Mouse (Mus musculus): ENCODE results near the gene Btbd10. TPM values are rescaled to one million over a fixed set of nuclear protein-coding genes. Genes with fewer than 3 reads are reported as not detected.
A peak's percentile ranks its signal among the peaks of the same experiment; 100 is the strongest.

Btbd10 gene
- total RNA-seq (2014; fragmentation: Nextera tagmentation) = 14.8 and 15.4 TPM in 2 replicates
- 15.8 and 23.2 TPM in 2 replicates for total RNA-seq (2017)

DNA sequence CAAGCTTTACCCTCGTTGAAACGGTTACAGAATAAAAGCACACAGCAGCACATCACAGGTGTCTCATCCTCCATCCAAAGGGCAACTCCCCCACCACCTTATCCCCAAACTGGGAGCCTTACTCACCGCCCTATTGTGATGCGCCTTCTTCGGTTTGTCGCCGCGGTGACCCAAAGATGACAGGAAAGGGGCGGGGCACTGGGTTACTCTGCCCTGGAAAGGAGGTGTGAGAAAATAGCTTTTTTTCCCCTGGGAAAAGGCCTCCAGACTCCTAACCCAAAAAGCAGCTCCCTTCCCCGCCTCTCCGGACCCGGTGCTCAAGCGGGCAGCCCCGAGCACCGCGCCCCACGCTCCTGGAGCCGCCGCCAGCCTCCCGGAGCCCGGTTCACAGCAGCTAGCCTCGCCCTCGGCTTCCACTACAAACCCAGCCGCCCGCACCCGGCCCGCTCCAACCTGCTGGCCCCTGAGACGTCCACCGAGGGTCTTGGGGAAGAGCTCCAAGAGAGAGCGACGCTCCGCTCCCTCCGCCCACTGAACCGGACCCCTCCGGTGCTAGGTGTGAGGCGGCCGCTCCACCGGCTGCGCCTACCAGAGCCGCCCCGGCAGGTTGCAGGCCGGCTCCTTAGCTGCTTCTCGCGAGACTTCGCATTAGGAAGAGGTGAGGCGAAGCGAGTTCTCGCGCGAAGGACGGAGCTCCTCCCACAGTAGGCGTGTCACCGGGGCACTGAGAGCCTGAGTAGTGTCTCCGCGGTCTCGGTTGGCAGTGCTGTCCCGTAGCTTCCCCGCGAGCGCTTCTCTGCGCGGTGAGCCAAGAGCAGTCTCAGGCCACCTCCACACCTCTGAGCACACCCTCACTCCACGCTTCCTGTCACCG lies at the start of gene Btbd10:
TSS of gene Btbd10 (minus strand) at position 647 of the 874 bp plus-strand sequence.
- ATAC-seq (replicated peaks; ENCODE audit: low FRiP score, low TSS enrichment, poor library complexity, severe bottlenecking) = peak; percentile 93

DNA sequence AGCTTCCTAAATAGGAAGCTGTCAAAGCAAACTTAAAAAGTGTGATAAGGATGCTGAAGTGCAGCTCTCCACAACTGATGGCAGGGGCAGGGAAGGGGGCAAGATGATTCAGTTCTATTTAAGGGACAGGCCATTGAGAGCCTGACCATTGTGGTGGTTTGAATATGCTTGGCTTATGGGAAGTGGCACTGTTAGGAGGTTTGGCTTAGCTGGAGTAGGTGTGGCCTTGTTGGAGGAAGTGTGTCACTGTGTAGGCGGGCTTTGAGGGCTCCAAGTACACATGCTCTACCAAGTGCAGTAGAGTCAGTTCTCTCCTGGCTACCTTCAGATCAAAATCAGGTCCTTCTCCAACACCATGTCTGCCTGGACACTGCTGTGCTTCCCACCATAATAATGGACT lies 47.3 kb upstream of the Btbd10 start:
- ATAC-seq (replicated peaks; ENCODE audit: low FRiP score, low TSS enrichment, poor library complexity, severe bottlenecking) = no peak

DNA sequence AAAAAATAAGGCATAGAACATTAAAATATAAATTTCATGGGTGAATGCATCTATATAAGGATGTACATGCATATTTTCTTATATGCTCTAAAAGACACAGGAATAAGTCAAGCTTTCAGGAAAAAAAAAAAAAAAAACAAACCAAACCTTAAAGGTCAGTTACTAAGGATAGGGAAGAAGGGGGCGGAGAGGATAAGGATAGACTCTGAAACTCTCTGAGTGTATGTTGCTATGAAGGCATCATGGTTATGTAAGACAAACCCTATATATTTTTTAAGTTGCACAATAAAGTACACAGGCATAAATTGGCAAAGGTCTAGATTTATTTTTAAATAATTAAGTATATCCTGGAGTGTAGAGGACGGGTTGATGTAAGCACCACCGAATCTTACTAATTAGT lies 46.1 kb upstream of the Btbd10 start:
- ATAC-seq (replicated peaks; ENCODE audit: low FRiP score, low TSS enrichment, poor library complexity, severe bottlenecking) = no peak

DNA sequence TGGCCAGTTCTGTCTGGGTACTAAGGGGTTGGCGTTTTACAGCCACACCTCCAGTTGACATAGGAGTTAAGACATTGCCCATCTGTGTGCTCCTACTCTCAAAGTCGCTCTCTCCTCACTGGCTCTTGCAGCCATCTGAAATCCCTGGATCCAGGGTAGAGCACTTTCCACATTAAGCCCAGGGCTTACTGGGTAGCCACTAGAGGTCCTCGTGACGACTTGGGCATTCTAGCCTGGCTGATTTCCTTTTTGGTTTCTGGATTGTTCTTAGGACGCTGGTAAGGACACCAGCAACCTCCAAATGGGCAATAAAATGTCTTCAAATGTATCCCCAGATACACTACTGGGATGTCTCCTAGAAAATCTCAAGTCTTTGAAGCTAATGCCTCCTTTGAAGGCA lies 39.5 kb upstream of the Btbd10 start:
- no peak for ATAC-seq (replicated peaks; ENCODE audit: low FRiP score, low TSS enrichment, poor library complexity, severe bottlenecking)

DNA sequence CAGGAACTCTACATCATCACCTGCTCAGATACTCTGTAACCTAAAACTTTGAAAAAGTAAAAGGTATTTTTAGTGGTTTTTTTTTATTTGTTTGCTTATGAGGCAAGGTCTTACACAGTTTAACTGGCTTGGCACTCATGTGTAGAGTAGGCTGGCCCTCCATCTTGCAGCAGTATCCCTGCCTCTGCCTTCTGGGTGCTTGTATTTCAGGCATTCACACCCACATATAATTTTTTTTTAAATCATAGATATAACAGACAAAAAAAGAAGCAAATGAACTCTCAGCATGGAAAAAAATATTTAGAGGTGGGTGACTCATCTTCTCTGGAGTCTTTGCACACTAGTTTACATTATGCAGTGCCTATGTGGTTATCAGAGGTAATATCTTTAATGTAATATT lies 28.9 kb upstream of the Btbd10 start:
- no peak for ATAC-seq (replicated peaks; ENCODE audit: low FRiP score, low TSS enrichment, poor library complexity, severe bottlenecking)

DNA sequence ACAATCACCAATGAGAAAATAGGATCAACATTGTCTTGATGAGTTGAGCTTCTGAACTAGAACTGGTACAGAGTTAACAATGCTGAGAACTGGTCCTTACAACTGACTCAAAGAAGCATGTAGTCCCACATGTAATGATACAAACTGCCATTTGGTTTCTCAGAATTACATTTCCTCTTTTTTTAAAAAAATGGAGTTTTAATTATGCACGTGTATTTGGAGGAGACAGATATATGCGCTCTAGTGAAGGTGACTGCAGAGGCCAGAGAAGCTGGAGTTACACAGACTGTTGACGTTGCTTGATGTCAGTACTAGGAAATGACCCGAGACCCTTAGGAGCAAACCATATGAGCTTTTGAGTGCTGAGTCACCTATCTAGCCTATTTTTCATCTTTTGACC lies 27.5 kb upstream of the Btbd10 start:
- no peak for ATAC-seq (replicated peaks; ENCODE audit: low FRiP score, low TSS enrichment, poor library complexity, severe bottlenecking)

DNA sequence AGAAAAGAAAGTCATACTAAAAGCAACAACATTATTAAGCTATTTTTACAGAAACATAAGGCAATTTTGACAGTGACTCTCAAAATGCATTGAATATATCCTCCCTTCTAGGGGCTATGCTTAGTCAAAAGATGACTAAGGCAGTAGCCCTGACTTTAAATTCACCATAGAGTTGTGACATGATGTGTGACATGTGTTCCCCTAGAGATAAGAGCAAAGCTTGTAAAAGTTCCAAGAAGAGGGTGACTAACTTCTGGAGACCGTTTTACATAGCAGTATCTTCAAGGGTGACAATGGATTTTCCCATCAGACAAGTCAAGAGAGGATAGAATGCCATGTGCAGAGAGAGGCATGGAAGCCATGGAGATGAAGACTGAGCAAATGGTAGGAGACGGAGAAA lies 22.4 kb upstream of the Btbd10 start:
- ATAC-seq (replicated peaks; ENCODE audit: low FRiP score, low TSS enrichment, poor library complexity, severe bottlenecking) = peak; percentile 92

DNA sequence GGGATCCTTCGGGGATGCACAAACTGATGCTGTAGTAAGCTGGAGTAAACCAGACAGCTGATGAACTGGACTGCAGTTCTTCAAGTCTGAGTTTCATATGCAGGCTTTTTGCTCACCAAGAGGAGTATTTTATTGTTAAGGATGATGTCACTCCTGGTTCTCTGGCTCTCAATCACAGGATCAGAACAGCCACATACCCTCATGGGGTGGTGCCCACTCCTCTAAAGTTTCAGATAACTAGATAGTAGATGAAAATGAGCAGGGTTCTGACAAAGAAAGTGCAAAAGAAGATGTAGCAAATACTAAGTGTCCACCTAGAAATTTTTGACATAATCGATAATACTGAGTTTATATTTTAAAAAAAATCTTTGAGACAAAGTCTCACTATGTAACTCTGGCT lies 19.3 kb upstream of the Btbd10 start, which contains the start of gene Pth:
TSS of gene Pth (minus strand) at position 101 of the 400 bp plus-strand sequence.
- ATAC-seq (replicated peaks; ENCODE audit: low FRiP score, low TSS enrichment, poor library complexity, severe bottlenecking) = no peak

DNA sequence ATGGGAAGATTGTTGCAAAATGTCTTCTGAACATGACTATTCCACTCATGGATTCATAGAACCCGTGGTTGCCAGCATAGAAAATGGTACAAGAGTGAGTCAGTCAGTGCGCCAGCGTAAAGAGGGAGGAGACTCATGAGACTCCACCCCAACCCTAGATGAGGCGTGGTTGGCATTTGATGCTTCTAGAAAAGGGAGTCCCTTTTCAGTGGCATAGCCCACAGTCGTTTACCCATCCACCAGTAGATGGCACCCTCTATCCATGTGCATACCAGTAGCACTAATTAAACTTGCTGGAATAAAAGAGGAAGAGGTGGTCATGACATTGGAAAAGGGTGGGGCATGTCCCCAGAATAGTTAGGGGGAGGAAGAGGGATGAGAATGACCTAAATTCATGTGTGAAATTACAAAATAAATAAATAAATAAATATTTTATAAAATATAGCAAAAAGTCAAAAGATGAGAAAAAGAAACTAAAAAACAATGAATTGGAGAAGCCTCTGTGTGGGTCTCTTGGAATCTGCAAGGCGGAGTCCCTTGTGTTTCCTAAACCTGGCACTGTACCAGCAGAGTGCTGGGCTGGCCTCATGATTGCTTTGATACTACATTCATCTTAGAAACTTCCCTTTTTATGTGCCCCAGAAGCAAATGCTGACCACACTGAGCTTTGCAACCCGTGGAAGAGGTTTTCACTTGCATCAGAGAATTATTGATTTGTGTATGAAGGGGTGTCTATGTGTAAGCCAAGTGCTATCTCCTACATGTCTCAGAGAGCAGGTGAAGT lies 8.9 kb upstream of the Btbd10 start:
- ATAC-seq (replicated peaks; ENCODE audit: low FRiP score, low TSS enrichment, poor library complexity, severe bottlenecking) = peak; percentile 100

DNA sequence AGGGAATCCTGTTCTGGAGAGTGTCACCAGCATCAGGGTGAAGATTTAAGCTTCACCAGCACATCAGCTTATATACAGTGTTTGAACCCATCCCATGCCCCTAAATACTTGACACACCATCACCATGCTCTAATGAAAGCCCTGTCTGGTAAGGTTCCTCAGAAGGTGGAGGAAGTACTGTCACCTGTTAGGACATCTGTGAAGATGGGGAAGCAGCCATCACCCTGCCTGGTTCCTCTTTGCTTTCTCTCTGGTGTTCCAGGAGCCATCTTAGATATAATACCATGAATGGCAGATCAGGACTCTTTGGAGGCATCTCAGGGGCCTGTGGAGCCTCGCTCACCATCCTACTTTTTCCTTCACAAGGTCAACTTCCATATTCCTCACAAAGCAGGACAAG lies 3.5 kb upstream of the Btbd10 start:
- ATAC-seq (replicated peaks; ENCODE audit: low FRiP score, low TSS enrichment, poor library complexity, severe bottlenecking) = no peak

DNA sequence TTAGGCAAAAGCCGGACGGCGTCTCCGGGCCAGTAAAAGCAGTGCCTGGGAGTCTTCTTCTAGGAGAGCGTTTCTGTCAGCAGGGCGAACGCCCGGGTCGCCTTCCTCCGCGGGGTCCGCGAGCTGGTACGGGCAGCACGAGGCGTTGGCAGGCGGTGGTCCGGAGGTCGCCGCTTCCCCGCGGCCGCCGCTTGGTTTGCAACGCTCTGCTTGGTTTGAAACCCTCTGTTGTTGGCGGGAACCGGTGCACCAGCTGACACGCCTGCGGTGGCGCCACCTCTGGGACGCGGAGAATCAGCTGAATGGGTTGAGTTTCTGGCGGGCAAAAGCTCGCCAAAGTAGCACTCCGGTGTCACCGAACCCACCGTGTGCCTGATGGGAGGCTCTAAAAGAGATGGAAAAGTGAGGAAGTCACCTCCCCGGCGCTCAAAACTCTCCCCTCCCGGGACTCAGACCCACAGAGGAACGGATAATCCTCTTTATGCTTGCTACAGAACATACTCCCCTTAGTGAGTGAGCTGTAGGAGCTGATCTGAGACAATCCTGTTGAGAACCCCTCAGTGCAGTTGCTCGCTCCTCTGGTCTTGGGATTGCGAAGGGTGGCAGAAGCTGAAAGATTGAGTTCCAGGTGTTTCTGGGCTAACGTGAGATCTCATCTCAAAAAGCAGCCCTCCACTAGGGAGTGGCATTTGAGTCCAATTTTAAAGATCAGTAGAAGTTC lies 588 bp upstream of the Btbd10 start:
- ATAC-seq (replicated peaks; ENCODE audit: low FRiP score, low TSS enrichment, poor library complexity, severe bottlenecking) = peak; percentile 64

DNA sequence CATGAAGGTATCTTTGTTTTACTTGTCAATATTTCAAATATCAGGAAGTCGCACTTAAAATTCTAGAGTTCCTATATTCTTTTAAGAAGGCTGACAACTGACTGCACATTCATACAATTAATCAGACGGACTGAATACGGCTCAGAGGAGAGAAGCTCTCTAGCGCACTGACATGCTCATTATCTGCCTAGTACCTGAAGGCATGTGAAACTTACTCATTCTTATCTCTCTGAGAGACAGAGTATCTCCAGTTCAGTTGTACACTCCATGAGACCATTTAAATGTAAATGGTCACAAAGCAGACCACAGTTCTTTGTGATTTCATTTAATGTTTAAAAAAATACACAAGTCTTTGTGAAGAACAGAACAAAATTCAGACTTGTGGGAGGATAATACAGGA lies 1.8 kb downstream of the Btbd10 start:
- peak; percentile 50 for ATAC-seq (replicated peaks; ENCODE audit: low FRiP score, low TSS enrichment, poor library complexity, severe bottlenecking)

DNA sequence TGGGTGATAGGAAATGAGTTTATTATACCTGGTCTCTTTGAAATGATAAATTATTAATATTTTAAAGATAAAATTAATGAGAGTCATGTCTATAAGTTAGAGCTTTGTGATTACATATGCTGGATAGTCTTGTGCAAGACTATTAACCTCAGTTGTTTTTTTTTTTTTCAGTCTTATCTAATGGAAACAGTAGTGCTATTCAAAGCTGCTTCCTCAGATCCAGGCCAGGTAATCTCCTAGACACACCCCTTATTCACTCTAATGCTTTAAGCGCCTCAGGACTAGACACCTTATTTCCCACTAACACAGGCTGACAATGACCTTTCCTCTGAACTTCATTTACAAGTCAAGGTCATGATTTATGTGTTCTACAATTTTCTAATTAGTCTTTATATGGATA lies 20.1 kb downstream of the Btbd10 start:
- peak; percentile 96 for ATAC-seq (replicated peaks; ENCODE audit: low FRiP score, low TSS enrichment, poor library complexity, severe bottlenecking)

DNA sequence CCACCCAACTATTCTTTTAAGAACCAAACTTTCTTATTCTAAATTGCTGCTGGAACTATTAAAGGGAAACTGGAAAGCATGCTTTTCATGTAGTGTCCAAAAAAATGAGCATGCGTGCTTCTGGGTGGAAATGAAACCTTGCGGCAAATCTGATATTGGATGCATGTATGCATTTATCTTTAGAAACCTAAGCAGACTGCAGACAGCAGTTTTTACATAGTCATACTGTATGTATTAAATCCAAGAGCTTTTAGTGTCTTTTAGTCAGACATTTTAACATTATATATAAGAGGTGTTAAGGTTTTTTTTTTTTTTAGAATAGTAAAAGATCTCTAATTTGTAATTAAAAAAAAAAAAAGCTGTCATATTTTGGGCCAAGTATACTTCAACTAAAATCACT lies 21.5 kb downstream of the Btbd10 start:
- no peak for ATAC-seq (replicated peaks; ENCODE audit: low FRiP score, low TSS enrichment, poor library complexity, severe bottlenecking)

DNA sequence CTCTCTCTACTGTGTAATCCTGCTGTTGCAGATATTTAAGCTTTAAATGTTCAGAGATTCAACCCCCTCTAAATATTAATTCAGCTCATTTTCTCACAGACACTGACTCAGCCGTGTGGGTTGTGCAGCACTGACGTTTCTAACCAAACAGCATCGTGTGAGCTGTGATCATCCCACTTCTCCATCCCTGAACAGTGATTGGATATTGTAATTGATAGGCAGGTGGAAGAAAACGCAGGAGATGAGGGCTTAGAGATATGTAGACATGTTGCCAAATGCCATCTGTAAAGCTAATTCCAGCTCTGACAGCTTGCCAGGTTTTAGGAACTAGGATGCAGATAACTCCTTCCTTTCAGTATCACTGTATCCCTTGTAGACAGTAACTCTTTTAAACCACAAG lies 21.9 kb downstream of the Btbd10 start:
- no peak for ATAC-seq (replicated peaks; ENCODE audit: low FRiP score, low TSS enrichment, poor library complexity, severe bottlenecking)

DNA sequence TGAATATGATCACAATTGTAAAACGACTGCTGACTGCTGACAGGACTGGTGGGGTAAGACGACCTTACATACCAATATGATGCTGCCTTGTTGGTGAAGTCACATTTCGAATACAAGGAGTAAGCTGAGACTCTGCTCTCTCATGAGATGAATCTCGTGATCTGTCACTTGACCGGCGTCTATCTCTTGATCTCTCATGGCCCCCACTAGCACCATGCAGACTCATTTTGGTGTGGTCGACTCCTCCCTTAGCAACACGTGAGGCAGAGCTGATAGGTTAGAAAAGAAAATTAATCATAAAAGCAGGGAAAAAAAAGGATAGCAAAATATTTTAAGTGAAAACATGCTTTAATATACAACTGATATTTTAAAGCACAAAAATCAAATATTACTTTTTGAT lies 33.9 kb downstream of the Btbd10 start:
- ATAC-seq (replicated peaks; ENCODE audit: low FRiP score, low TSS enrichment, poor library complexity, severe bottlenecking) = no peak

DNA sequence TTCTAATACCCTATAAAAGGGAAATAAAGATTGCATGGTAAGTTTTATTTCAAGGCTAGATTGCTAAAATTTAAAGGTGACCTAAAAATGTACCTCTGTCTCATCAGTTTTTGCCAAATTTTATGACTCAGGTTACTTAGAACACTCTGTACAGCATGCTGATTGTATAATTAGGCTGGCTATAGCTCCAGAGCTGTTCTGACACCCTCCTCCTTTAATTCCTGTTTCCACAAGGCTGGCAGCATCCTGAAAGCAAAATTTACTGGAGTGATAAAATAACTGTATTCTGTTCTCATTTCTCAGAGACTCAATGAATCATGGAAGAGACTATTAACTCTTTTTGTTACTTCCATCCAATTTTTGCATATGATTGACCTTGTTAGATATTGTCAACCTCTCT lies 35.2 kb downstream of the Btbd10 start:
- ATAC-seq (replicated peaks; ENCODE audit: low FRiP score, low TSS enrichment, poor library complexity, severe bottlenecking) = no peak

DNA sequence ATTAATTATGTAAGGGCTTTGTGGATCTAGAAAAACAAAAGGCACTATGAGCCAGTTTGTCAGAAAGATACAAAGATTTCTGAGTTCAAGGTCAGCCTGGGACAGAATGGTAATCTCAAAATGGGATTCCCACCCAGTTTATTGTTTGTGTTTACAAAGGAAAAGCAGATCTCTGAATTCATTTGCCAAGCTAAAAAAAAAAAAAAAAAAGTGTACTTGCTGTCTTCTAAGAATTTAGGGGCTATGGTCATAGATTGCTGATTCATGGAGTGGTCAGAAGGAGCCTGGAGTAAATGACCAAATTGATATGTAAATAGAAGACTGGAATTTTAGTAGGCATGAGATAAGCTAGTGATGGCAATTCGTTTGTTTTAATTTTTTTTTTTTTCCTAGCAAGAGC lies 49.1 kb downstream of the Btbd10 start:
- no peak for ATAC-seq (replicated peaks; ENCODE audit: low FRiP score, low TSS enrichment, poor library complexity, severe bottlenecking)

DNA sequence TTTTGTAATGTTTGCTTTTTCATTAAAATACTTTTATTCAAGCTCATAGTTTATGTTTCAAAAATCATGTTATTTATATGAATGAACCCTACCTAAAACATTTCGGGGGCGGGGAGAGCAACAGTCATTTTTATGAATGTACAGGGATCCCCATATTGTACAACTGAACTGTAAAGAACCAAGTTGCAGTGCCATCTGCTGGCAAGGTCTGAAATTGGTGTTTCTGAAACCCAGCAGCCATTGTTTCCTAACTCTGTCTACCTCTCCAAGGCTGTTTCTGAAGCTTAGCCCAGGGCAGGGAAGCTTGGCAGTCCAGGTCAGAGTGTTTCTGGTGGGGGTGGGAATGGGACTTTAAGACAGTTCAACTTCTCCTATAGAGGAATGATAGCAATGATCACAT lies 57.4 kb downstream of the Btbd10 start:
- peak; percentile 93 for ATAC-seq (replicated peaks; ENCODE audit: low FRiP score, low TSS enrichment, poor library complexity, severe bottlenecking)

DNA sequence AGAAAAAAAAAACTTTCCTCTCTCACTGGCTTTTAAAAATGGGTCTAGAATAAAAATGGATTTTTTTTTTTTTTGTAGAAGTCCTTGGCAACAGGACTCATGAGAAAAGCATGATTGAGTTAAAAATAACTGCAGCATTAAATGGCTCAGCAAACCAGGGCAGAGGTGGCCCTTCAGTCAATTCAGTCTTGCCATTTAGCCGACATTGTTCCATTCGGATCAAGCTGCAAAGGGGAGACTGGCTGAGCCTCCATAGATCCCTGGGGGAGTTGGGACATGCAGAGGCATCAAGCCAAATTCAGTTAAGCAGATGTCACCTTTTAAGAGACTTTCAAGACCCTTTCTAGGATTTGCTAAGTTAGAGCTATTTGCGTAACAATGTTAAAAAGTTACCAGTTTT lies 59.1 kb downstream of the Btbd10 start:
- no peak for ATAC-seq (replicated peaks; ENCODE audit: low FRiP score, low TSS enrichment, poor library complexity, severe bottlenecking)

All from megakaryocyte-erythroid progenitor cell, adult 5-6 weeks (primary cell).